Mouse (Mus musculus): ENCODE measurements around the gene Pcnx3. TPM values are rescaled to one million over a fixed set of nuclear protein-coding genes. Genes with fewer than 3 reads are reported as not detected.
A peak's percentile ranks its signal among the peaks of the same experiment; 100 is the strongest.

Pcnx3 gene
- polyA plus RNA-seq, 1 experiment from 2014 or later: 35.2 TPM

DNA sequence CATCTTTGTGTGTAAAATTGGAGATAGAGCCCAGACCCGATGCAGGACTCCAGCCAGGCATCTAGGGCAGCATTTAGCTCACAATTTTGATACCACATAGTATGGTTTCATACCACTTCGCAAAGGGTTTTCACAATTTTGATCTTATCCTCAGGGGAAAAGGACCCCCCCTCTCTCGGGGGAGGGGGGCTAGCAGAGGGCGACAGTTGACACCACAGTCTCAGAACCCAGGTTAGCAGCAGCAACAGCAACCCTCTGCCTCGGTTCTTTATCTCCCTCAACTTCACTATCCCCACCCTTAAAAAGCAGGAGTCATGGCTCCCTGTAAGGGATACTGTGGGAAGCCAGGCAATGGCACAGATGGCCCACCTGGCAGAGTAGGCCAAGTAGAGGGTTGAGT lies 24.5 kb upstream of the Pcnx3 start:
- H3K4me2 ChIP-seq: 0 out of 2 replicates have a peak overlapping the region, but pooled peaks have one; percentile 20
- H3K27me3 ChIP-seq (ENCODE audit: insufficient read depth, low read length): no peaks in the 10 kb centered on the region
- H3K4me3 ChIP-seq (ENCODE audit: low read depth, low read length): no peak overlapping the region
- 68% methylated on average over 5 of the region's 5 CpGs for WGBS
- ATAC-seq (ENCODE audit: insufficient read depth): no peak
- H3K9ac ChIP-seq: no peak overlapping the region; the same call in 1 of the 2 replicates
- H3K27ac ChIP-seq (ENCODE audit: low read depth): peak overlapping the region; percentile 51; the same call in 1 of the 2 replicates
- no peak for TF ChIP-seq CTCF (IDR thresholded peaks at IDR 0.05; ENCODE audit: low read depth)
- no peaks in the 10 kb centered on the region for H3K9me3 ChIP-seq (ENCODE audit: low read depth, low read length)
- H3K4me1 ChIP-seq (ENCODE audit: insufficient read depth): 0 out of 2 replicates have a peak, but pooled peaks cover 7% of the 10 kb centered on the region
- no peak for DNase-seq
- H3K36me3 ChIP-seq (ENCODE audit: insufficient read depth): peaks cover 73% of the 10 kb centered on the region

- Histone ChIP-seq H3K9me3 (ENCODE audit: low read depth, low read length) (no peaks in the 10 kb centered on the region), H3K36me3 (ENCODE audit: insufficient read depth) (peaks cover 70% of the 10 kb centered on the region), H3K9ac (no peak overlapping the region), H3K4me3 (ENCODE audit: low read depth, low read length) (no peak overlapping the region), H3K27me3 (ENCODE audit: insufficient read depth, low read length) (no peaks in the 10 kb centered on the region), H3K4me2 (no peak overlapping the region), H3K4me1 (ENCODE audit: insufficient read depth) (0 out of 2 replicates have a peak, but pooled peaks cover 7% of the 10 kb centered on the region), H3K27ac (ENCODE audit: low read depth) (no peak overlapping the region)
- ATAC-seq (ENCODE audit: insufficient read depth): no peak
- WGBS: 91% methylated on average over 14 of the region's 14 CpGs
- no peak for TF ChIP-seq CTCF (IDR thresholded peaks at IDR 0.05; ENCODE audit: low read depth)
- DNase-seq: no peak
These were observed 23.3 kb upstream of the Pcnx3 start for GRCm38 (mm10) chr19:5711907-5712460.

DNA sequence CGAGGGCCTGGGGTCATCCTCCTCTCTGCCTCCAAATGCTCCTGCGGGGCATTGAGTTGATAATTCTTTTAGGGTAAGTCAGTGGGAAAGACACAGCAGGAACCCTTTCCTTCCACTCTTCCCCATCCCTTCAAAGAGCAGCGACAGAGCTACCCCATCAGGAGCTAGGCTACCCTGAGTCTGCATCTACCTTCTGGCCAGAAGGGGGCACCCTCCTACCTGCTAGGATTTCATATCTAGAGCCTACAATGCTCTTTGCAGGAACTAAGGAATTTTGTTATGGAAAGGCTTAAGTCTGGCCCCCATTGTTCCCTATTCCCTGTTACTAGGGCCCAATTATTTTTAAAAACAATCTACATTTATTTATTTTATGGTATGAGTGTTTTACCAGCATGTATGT lies 22.5 kb upstream of the Pcnx3 start:
- WGBS: 19% methylated on average over 3 of the region's 3 CpGs
- Histone ChIP-seq H3K4me3 (ENCODE audit: low read depth, low read length) (no peak overlapping the region), H3K4me1 (ENCODE audit: insufficient read depth) (0 out of 2 replicates have a peak, but pooled peaks cover 7% of the 10 kb centered on the region), H3K27me3 (ENCODE audit: insufficient read depth, low read length) (no peaks in the 10 kb centered on the region), H3K27ac (ENCODE audit: low read depth) (no peak overlapping the region), H3K9me3 (ENCODE audit: low read depth, low read length) (no peaks in the 10 kb centered on the region), H3K9ac (no peak overlapping the region), H3K4me2 (no peak overlapping the region), H3K36me3 (ENCODE audit: insufficient read depth) (peaks cover 72% of the 10 kb centered on the region)
- DNase-seq: peak; percentile 90
- peak; percentile 82 for TF ChIP-seq CTCF (IDR thresholded peaks at IDR 0.05; ENCODE audit: low read depth)
- no peak for ATAC-seq (ENCODE audit: insufficient read depth)

DNA sequence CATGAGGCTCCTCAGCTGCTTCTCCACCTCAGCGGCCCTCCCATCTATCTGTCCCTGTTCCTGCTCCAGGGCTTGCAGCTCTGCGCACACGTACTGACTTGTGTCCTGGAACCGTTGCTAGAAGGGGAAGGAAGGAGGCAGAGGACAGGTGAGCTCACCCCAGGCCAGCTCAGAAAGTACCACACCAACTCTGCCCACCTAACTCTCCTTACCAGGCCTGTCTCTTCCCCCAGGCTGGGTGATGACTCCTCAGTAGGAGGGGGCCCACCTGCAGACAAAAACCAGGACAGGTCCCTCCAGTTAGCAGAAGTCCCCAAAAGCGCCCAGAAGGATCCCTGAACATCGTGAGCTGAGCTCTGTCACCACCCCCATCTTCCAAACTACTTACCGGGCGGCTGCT lies 21.9 kb upstream of the Pcnx3 start:
- Histone ChIP-seq H3K4me1 (ENCODE audit: insufficient read depth) (0 out of 2 replicates have a peak, but pooled peaks cover 7% of the 10 kb centered on the region), H3K36me3 (ENCODE audit: insufficient read depth) (peaks cover 72% of the 10 kb centered on the region), H3K9ac (no peak overlapping the region), H3K4me3 (ENCODE audit: low read depth, low read length) (no peak overlapping the region), H3K27me3 (ENCODE audit: insufficient read depth, low read length) (no peaks in the 10 kb centered on the region), H3K27ac (ENCODE audit: low read depth) (no peak overlapping the region), H3K4me2 (no peak overlapping the region), H3K9me3 (ENCODE audit: low read depth, low read length) (no peaks in the 10 kb centered on the region)
- DNase-seq (no peak), ATAC-seq (ENCODE audit: insufficient read depth) (no peak)
- no peak for TF ChIP-seq CTCF (IDR thresholded peaks at IDR 0.05; ENCODE audit: low read depth)
- 86% methylated on average over 8 of the region's 8 CpGs for WGBS

- ATAC-seq (ENCODE audit: insufficient read depth): no peak
- WGBS: 94% methylated on average over 6 of the region's 6 CpGs
- Histone ChIP-seq H3K9me3 (ENCODE audit: low read depth, low read length) (no peaks in the 10 kb centered on the region), H3K9ac (no peak overlapping the region), H3K4me2 (no peak overlapping the region), H3K27ac (ENCODE audit: low read depth) (no peak overlapping the region), H3K4me1 (ENCODE audit: insufficient read depth) (0 out of 2 replicates have a peak, but pooled peaks cover 7% of the 10 kb centered on the region), H3K27me3 (ENCODE audit: insufficient read depth, low read length) (no peaks in the 10 kb centered on the region), H3K36me3 (ENCODE audit: insufficient read depth) (peaks cover 72% of the 10 kb centered on the region), H3K4me3 (ENCODE audit: low read depth, low read length) (no peak overlapping the region)
- TF ChIP-seq CTCF (IDR thresholded peaks at IDR 0.05; ENCODE audit: low read depth): no peak
- no peak for DNase-seq
These were observed 21.4 kb upstream of the Pcnx3 start for GRCm38 (mm10) chr19:5710068-5710467.

GRCm38 (mm10) chr19:5704801-5705571 lies 16.3 kb upstream of the Pcnx3 start:
- H3K36me3 ChIP-seq (ENCODE audit: insufficient read depth): peaks cover 76% of the 10 kb centered on the region
- WGBS: 32% methylated on average over 10 of the region's 10 CpGs
- peak overlapping the region; percentile 67 for H3K27ac ChIP-seq (ENCODE audit: low read depth)
- no peak overlapping the region for H3K4me3 ChIP-seq (ENCODE audit: low read depth, low read length)
- H3K9ac ChIP-seq: peak overlapping the region; percentile 13; the same call in 1 of the 2 replicates
- peaks cover 4% of the 10 kb centered on the region; the same call in 1 of the 2 replicates for H3K4me1 ChIP-seq (ENCODE audit: insufficient read depth)
- H3K9me3 ChIP-seq (ENCODE audit: low read depth, low read length): no peaks in the 10 kb centered on the region
- H3K4me2 ChIP-seq: no peak overlapping the region
- no peaks in the 10 kb centered on the region for H3K27me3 ChIP-seq (ENCODE audit: insufficient read depth, low read length)
- DNase-seq (peak; percentile 62), ATAC-seq (ENCODE audit: insufficient read depth) (peak; percentile 68)
- TF ChIP-seq CTCF (IDR thresholded peaks at IDR 0.05; ENCODE audit: low read depth): no peak

GRCm38 (mm10) chr19:5704163-5704800 lies 15.6 kb upstream of the Pcnx3 start, which contains the start of gene Kcnk7:
Kcnk7 (plus strand) TSS chr19:5704367.
- Histone ChIP-seq H3K36me3 (ENCODE audit: insufficient read depth) (peaks cover 79% of the 10 kb centered on the region), H3K9me3 (ENCODE audit: low read depth, low read length) (no peaks in the 10 kb centered on the region), H3K4me1 (ENCODE audit: insufficient read depth) (peaks cover 4% of the 10 kb centered on the region; the same call in 1 of the 2 replicates), H3K27me3 (ENCODE audit: insufficient read depth, low read length) (no peaks in the 10 kb centered on the region), H3K27ac (ENCODE audit: low read depth) (peak within 1 kb of the TSS; percentile 67), H3K4me2 (no peak within 1 kb of the TSS), H3K9ac (no peak within 1 kb of the TSS; the same call in 1 of the 2 replicates), H3K4me3 (ENCODE audit: low read depth, low read length) (no peak within 1 kb of the TSS)
- ATAC-seq (ENCODE audit: insufficient read depth) (no peak), DNase-seq (no peak)
- WGBS: 63% methylated on average over 17 of the region's 17 CpGs
- TF ChIP-seq CTCF (IDR thresholded peaks at IDR 0.05; ENCODE audit: low read depth): no peak
